Comparison of ENCODE assay signal across 9 mouse cellular contexts in genomic region chr2:174127376-174127713, GRCm38 (mm10). TPM values are rescaled to one million over a fixed set of nuclear protein-coding genes. Genes with fewer than 3 reads are reported as not detected.
DNase-seq lines count a peak whose midpoint lies in the region; ATAC-seq lines count a peak whose summit lies in the region.
"Had no signal": no experiment of that assay in that cellular context is flagged by ENCODE, and none has a peak within 500 bp of the region (broad histone marks: within the 10 kb centered on the region; RNA-seq: fewer than 3 reads in every experiment).

No protein-coding gene starts in this region.

- no peak for DNase-seq in heart, postnatal 25 days (ENCODE audit: low spot score)
- peak; percentile 24 for DNase-seq in retina, embryonic 14.5 days (ENCODE audit: low spot score)
- DNase-seq in retina, postnatal 1 day, result no peak
- no peak for DNase-seq in left cerebral cortex, adult 9 months (ENCODE audit: low spot score in 2 of 2)
- DNase-seq in adrenal gland, adult 8-10 months, result no peak
- DNase-seq in frontal cortex, adult 2 months (ENCODE audit: extremely low spot score in 1 of 2, low spot score in 1 of 2), result no peak

- H3K36me3 ChIP-seq in heart, embryonic 11.5 days (ENCODE audit: control insufficient read depth, insufficient read depth, low read length), result peaks cover 12% of the 10 kb centered on the region
- H3K36me3 ChIP-seq in limb, embryonic 15.5 days, result peaks cover 30% of the 10 kb centered on the region

- H3K27ac ChIP-seq in heart, embryonic 11.5 days (ENCODE audit: low read depth, low read length), result no peak overlapping the region
- H3K27ac ChIP-seq in limb, embryonic 15.5 days, result no peak overlapping the region
- H3K27ac ChIP-seq: heart, adult 2 months had no signal

- peak overlapping the region; percentile 52 for H3K4me2 ChIP-seq in heart, embryonic 11.5 days
- H3K4me2 ChIP-seq in limb, embryonic 15.5 days, result peak overlapping the region; percentile 31

- intact Hi-C loops in heart, postnatal 25 days (cut with DNase I), result no loop called here

- peaks cover 8% of the 10 kb centered on the region; the same call in 1 of the 2 replicates for H3K9me3 ChIP-seq in heart, embryonic 11.5 days (replicated peaks; ENCODE audit: control insufficient read depth, low read length)
- 0 out of 2 replicates have a peak, but pooled peaks cover 7% of the 10 kb centered on the region for H3K9me3 ChIP-seq in limb, embryonic 15.5 days

- peaks cover 9% of the 10 kb centered on the region; the same call in 1 of the 2 replicates for H3K4me1 ChIP-seq in heart, embryonic 11.5 days (ENCODE audit: control insufficient read depth, insufficient read depth, low read length)
- peaks cover 13% of the 10 kb centered on the region for H3K4me1 ChIP-seq in limb, embryonic 15.5 days

- H3K4me3 ChIP-seq in heart, embryonic 11.5 days (ENCODE audit: low read depth, low read length), result no peak overlapping the region
- no peak overlapping the region for H3K4me3 ChIP-seq in limb, embryonic 15.5 days
- H3K4me3 ChIP-seq: heart, adult 2 months had no signal

- H3K9ac ChIP-seq in heart, embryonic 11.5 days (ENCODE audit: low read depth, low read length), result peak overlapping the region; percentile 52; the same call in 1 of the 2 replicates
- no peak overlapping the region for H3K9ac ChIP-seq in limb, embryonic 15.5 days

- H3K27me3 ChIP-seq in heart, embryonic 11.5 days (ENCODE audit: control insufficient read depth, insufficient read depth, low read length), result no peaks in the 10 kb centered on the region
- H3K27me3 ChIP-seq in limb, embryonic 15.5 days, result no peaks in the 10 kb centered on the region

- 27% methylated on average over 6 of the region's 6 CpGs for WGBS in heart, embryonic 11.5 days (ENCODE audit: insufficient replicate concordance)
- 32% methylated on average over 6 of the region's 6 CpGs for WGBS in limb, embryonic 15.5 days

- ATAC-seq in heart, embryonic 11.5 days (replicated peaks; ENCODE audit: insufficient number of reproducible peaks, low FRiP score, low TSS enrichment), result no peak
- no peak for ATAC-seq in limb, embryonic 15.5 days (ENCODE audit: insufficient number of reproducible peaks, low FRiP score, low TSS enrichment, low read depth)

RNA-seq across cellular contexts. Expression of gene Npepl1, which starts 17.2 kb away (rescaled TPM):
- 38.2 and 38.7 TPM in 2 replicates for polyA plus RNA-seq in heart, embryonic 11.5 days (2014; fragmentation: Nextera tagmentation; extraction: Ambion mirVana)
- 10 to 100 TPM; 58.0 to 62.0 TPM for total RNA-seq in heart, postnatal 25 days (2021)
- 69.9 and 86.1 TPM in 2 replicates for polyA plus RNA-seq in limb, embryonic 15.5 days (2015; fragmentation: Nextera tagmentation; extraction: Ambion mirVana)
- 10 to 100 TPM; 57.3 to 68.1 (median 62.5) TPM for total RNA-seq in adrenal gland, adult 8-10 months (2022)
- 24.1 and 24.7 TPM in 2 replicates for polyA plus RNA-seq in frontal cortex, adult 2 months (2012; rRNA removed)

RNA-seq across cellular contexts. Expression of gene Stx16, which starts 51.2 kb away (rescaled TPM):
- 8.4 and 10.3 TPM in 2 replicates for polyA plus RNA-seq in heart, embryonic 11.5 days (2014; fragmentation: Nextera tagmentation; extraction: Ambion mirVana)
- total RNA-seq in heart, postnatal 25 days (2021), result 10 to 100 TPM; 21.6 to 22.3 TPM
- 12.5 and 12.6 TPM in 2 replicates for polyA plus RNA-seq in limb, embryonic 15.5 days (2015; fragmentation: Nextera tagmentation; extraction: Ambion mirVana)
- total RNA-seq in adrenal gland, adult 8-10 months (2022), result 10 to 100 TPM; 52.0 to 61.3 (median 55.4) TPM
- polyA plus RNA-seq in frontal cortex, adult 2 months (2012; rRNA removed), result 66.2 and 73.0 TPM in 2 replicates
